Mouse (Mus musculus) urinary bladder, adult 18-20 months (tissue): ENCODE measurements around the gene Efna2.

ENCODE experiments used
- DNase-seq, 2 experiments: peaks; one replicate each; pipeline ENCODE4 v3.0.0; 2022; ENCODE audit warnings: low spot score in 2 of 2, mixed read lengths in 2 of 2

The Efna2 gene

GRCm38 (mm10) chr10:80167460-80168037 lies 11.7 kb upstream of the Efna2 start:
- peak; percentile 96 to 99 for DNase-seq

- DNase-seq, result peak; percentile 90
Observed at GRCm38 (mm10) chr10:80168038-80168661, 11.1 kb upstream of the Efna2 start.

- no peak for DNase-seq
Observed at GRCm38 (mm10) chr10:80169070-80169469, 10.2 kb upstream of the Efna2 start.

GRCm38 (mm10) chr10:80169651-80170050 lies 9.6 kb upstream of the Efna2 start:
- no peak for DNase-seq

GRCm38 (mm10) chr10:80170052-80170451 lies 9.2 kb upstream of the Efna2 start:
- DNase-seq, result no peak

GRCm38 (mm10) chr10:80170601-80171021 lies 8.7 kb upstream of the Efna2 start:
- no peak for DNase-seq

- no peak for DNase-seq
Observed at GRCm38 (mm10) chr10:80171252-80171651, 8.0 kb upstream of the Efna2 start.

DNA sequence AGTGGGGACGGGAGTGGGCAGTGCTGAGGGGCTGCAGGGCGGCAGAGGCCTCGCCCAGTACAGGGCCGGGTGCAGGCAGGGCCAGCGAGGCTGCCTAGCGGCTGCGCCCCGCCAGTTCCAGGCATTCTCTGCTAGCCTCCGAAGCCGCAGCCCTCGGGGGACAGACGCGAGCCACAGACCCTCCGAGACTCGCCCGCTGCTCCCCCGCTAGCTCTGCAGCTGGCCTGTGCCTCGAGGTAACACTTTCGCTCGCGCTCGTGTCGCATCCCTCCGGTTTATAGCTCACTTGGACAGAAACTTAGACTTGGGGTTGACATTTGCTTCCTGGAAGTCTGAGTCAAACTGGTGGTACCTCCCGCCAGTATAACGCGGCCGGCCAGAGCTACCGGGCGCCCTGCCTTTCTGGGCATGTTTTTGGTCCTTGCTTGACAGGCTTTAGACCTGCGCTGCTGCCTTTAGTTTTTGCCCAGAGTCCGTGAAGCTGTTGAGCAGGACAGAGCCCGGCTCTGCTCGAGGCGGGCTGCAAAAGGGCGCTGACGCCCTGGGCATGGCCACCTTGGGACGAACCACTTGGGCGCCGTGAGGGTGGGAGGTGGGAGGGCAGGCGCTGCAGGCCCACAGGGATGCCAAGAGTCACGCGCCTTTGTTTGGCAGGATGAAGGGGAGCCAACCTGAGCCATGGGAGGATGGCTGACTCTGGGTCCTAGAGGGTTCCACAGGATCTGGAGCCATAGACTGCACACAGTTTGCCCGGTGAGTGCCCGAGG lies 7.3 kb upstream of the Efna2 start:
- no peak for DNase-seq

- peak; percentile 83 to 93 for DNase-seq
Observed at GRCm38 (mm10) chr10:80172527-80173292, 6.6 kb upstream of the Efna2 start, which contains the start of gene 1600002K03Rik. TSS of gene 1600002K03Rik (plus strand) at chr10:80172944.

GRCm38 (mm10) chr10:80173358-80173757 lies 5.9 kb upstream of the Efna2 start:
- DNase-seq, result no peak

DNA sequence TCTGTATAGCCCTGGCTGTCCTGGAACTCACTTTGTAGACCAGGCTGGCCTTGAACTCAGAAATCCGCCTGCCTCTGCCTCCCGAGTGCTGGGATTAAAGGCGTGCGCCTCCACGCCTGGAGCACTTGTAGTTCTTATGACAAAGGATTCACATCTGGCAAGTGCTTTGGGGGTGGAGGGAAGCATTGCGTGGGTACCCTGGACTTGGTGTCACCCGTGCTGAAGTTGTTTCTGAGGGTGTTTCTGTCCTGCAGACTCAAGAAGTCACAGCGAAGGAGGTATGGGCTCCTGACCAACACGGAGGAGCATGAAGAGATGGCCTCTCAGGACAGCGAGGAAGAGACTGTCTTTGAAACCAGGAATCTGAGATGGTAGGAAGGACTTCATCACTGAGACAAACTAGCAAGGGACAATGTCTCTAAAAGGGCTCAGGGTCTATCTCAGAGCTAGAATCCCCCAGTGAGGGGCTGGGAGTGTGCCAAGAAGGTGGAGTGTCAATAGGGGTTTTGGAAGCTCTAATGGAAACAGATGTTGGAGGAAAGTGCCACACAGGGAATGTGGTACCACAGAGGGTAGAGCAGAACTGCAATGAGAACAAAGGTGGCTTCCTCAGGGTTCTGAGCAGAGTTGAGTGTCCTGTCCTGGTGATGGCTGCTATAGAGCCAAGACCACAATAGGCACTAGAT lies 5.2 kb upstream of the Efna2 start:
- DNase-seq, result no peak

DNA sequence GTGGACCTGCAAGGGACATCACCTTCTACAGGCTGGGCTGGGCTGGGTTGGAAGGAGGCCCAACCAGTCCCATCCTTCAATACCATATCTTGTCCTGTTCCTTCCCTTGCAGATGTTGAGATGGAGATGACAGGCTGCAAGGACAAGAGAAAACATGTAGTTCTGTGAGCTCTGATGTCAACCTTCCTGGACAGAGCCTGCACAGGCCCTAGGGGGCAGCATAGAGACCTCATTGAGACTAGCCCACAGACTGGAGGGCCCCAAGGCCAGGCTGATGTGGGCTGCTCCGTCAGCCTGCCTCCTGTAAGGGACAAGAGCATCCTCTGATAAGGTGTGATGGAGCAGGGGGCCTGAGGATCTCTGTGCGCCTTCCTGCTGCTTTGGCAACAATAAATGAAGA lies 4.6 kb upstream of the Efna2 start:
- no peak for DNase-seq

- DNase-seq, result no peak
Observed at GRCm38 (mm10) chr10:80175536-80176269, 3.6 kb upstream of the Efna2 start.

DNA sequence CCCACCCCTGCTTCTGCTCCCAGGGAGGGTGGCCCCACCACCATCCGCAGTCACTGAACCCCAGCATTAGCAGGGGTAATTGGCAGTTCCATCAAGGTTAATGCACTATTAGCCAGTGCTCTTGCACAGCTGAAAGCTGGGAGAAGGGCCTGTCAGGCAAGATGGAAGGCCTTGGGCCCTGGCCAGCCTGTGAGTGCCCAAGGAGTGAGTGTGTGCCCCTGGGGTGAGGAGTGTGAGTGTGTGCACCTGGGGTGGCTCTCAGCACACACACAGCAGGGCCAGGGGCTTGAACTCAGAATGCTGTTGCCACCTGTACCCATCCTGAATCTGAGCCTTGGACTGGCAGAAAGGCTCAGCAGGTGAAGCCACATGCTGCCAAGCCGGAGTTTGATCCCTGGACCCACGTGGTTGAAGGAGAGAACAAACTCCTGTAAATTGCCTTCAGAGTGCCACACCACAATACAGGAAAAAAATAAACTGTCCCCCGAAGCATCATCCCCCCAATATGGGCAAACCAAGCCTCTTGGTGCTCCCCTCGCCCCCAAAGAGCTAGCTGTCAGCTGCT lies 2.9 kb upstream of the Efna2 start:
- no peak for DNase-seq

DNA sequence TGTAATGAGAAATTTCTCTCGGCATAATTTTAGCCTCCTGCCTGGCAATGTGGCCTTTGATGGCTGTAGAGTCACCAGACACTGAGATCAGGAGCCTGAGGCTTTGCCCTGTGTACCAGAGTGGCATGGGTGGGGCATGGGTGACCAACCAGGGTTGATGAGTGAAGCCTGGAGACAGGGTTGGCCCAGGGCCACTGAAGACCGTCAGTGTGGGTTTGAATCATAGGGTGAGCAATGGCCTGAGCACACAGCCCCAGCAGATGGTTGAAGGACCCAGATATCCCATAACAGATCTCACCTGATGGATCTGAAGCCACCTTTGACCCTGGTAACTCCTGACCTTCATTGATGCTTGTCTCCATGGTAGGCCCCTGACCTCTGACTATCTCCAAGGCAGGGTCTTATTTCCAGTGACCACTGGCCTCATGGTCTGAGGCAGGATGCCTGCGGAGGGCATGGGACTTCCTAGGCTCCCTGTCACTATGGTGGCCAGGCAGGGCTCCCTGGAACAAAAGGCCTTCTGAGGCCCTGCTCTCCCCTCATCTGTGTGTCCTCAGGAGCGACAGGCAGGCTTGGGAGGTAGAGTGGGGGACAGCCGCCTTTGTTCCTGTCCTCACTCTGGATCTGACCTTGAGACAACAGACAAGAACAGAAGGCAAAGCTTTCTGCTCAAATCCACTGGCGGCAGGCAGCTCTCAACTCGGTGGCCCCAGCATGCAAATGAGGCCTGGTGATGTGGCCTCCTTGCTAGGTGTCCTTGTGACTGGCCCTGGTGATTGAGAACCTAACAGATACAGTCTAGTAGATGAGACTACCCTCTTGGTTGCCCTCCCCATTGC lies 1.6 kb upstream of the Efna2 start:
- no peak for DNase-seq

GRCm38 (mm10) chr10:80180288-80180687 lies 1.0 kb downstream of the Efna2 start:
- no peak for DNase-seq

DNA sequence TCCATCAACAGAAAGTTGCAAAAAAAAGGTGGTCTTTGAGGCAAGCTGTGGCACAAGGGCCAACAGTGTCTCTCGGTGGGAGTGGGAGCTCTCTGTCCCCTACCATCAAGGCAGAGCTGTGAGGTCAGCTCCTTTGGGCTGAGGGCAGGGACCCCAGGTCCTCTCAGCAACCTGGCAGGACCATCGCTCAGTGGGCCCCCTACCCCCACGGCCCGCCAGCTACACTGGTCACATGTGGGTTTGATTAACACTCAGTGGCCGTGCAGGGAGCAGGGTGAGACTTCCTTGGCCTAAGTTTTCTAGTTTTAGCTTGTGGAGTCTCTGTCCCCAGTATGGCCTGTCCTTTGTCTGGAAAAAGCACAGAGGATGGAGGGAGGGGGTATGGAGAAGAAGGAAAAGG lies 1.5 kb downstream of the Efna2 start:
- no peak for DNase-seq

DNA sequence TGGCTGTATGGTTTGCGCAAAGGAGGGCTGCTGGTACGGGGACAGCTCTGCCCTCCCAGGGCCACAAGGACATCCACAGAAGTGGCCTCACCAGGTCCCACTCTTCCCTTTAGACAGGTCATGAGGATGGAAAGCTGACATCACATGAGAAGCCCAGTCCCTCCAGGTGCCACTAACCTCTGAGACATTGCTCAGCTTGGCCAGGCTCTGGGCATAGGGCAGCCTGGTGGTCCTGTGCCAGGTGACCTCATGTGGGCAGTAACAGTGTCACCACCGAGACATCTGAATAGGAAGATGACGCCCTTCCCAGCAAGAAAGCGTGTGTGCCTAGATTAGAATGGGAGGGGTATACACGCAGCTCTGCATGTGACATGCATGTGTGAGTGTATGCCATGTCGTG lies 3.3 kb downstream of the Efna2 start:
- DNase-seq, result no peak

GRCm38 (mm10) chr10:80186649-80187048 lies 7.4 kb downstream of the Efna2 start:
- DNase-seq, result no peak

DNA sequence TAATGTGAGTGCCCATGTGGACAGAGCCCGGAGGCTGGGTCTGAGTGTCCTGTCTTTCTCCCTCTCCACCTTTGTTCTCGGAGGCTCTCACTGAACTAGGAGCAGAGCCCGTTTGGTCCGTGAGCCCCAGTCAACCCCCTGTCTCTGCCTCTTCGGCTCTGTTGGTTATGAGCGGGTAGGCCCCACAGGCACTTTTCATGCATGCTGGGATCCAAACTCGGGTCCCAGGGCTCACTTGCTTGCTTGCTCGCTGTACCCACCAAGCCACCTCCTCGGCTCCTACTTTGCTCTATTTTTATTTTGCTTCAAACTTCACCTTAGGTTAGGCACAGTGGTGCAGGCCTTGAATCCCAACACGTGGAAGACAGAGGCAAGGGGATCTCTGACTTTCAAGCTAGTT lies 8.5 kb downstream of the Efna2 start:
- DNase-seq, result no peak
